Mouse (Mus musculus): ENCODE results near the gene Magi2. TPM values are rescaled to one million over a fixed set of nuclear protein-coding genes. Genes with fewer than 3 reads are reported as not detected.

The Magi2 gene
- polyA plus RNA-seq, 1 experiment from 2014 or later: 5.0 TPM

DNA sequence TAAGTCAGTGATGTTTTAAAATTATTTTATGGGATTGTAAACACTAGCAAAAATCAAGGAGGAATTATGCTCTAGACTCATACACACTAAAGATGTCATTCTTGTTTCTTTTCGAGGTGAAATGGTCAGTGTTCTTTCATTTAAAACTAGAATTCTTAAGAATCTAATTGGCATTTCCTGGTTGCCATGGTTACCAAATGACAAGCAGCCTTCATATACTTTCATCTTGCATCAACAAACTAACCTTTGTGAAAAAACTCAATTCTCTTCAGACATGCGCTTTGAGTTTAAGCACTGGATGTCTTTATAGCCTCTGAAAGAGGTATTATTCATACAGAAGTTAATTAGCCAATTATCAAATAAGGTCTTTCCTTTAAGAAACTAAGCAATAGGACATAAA lies 830.0 kb downstream of the Magi2 start:
- Histone ChIP-seq H3K36me3 (no peaks in the 10 kb centered on the region), H3K4me2 (no peak overlapping the region), H3K9ac (no peak overlapping the region), H3K27ac (no peak overlapping the region), H3K4me3 (replicated peaks) (no peak overlapping the region), H3K9me3 (no peaks in the 10 kb centered on the region), H3K27me3 (replicated peaks) (no peaks in the 10 kb centered on the region), H3K4me1 (no peaks in the 10 kb centered on the region)
- no peak for ATAC-seq (ENCODE audit: insufficient read depth, low FRiP score, low read depth)
- 65% methylated on average over 2 of the region's 2 CpGs for WGBS

DNA sequence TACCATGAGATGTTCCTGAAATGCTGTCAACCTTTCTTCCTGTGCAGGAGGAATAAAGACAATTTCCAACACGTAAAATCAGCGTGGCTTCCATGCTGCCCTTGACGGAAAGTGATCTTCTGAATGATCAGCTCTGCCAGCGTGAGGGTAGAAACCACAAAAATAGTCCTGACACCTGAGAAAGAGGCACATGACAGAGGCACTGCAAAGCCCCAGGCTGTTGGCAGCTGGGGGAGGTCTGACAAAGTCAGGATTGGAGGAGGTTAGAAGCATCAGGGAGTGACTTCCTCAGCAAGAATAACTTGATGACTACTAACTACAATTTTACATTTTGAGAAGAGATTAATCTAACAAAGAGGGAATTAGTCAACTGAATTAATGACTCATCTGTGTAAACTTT lies 835.2 kb downstream of the Magi2 start:
- H3K4me2 ChIP-seq: no peak overlapping the region
- H3K27ac ChIP-seq: no peak overlapping the region
- no peak for ATAC-seq (ENCODE audit: insufficient read depth, low FRiP score, low read depth)
- H3K27me3 ChIP-seq (replicated peaks): no peaks in the 10 kb centered on the region
- no peak overlapping the region for H3K9ac ChIP-seq
- H3K9me3 ChIP-seq: no peaks in the 10 kb centered on the region
- no peaks in the 10 kb centered on the region for H3K4me1 ChIP-seq
- no peaks in the 10 kb centered on the region for H3K36me3 ChIP-seq
- WGBS: 65% methylated on average over 4 of the region's 4 CpGs
- no peak overlapping the region for H3K4me3 ChIP-seq (replicated peaks)

DNA sequence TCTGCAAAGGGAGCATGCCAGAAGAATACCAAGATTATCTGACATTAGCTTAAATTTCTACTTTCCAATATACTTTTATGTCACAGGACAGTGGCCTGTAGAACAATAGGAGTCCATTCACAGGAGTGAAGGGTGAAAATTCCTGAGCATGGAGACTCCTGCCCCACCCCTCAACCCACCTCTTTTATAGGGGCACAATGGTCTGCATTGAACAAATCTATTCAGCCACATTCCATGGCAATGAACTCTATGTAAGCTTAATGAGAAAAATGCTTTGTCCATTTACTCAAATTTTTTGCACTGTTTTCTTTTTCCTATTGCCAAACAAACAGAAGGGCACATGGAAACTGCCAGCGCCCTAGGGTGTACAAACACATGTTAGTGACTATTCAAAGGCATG lies 838.2 kb downstream of the Magi2 start:
- H3K4me2 ChIP-seq: no peak overlapping the region
- H3K4me3 ChIP-seq (replicated peaks): no peak overlapping the region
- H3K9me3 ChIP-seq: no peaks in the 10 kb centered on the region
- H3K27ac ChIP-seq: no peak overlapping the region
- no peaks in the 10 kb centered on the region for H3K4me1 ChIP-seq
- 83% methylated on average over 1 of the region's 1 CpGs for WGBS
- no peak overlapping the region for H3K9ac ChIP-seq
- no peak for ATAC-seq (ENCODE audit: insufficient read depth, low FRiP score, low read depth)
- H3K36me3 ChIP-seq: no peaks in the 10 kb centered on the region
- H3K27me3 ChIP-seq (replicated peaks): no peaks in the 10 kb centered on the region

DNA sequence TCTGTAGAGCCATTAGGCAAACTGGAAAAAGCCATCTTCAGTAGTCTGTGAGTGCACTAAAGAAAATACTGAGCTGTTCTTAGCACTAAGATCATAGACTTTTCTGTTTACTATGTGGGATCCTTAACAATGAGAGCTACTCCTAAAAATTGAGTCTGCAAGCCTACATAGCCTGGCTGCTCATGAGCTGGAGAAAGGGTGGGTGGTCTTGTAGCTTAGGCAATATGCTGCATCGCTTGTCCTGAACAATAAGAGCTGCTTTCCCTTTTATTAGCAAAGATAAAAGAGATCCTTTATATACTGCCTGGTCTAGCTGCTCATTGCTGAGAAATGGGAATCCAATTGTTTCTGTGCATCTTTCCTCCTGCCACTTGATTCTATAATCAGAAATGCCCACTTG lies 841.7 kb downstream of the Magi2 start:
- Histone ChIP-seq H3K9ac (no peak overlapping the region), H3K4me2 (no peak overlapping the region), H3K27me3 (replicated peaks) (no peaks in the 10 kb centered on the region), H3K4me3 (replicated peaks) (no peak overlapping the region), H3K4me1 (no peaks in the 10 kb centered on the region), H3K27ac (no peak overlapping the region), H3K36me3 (no peaks in the 10 kb centered on the region), H3K9me3 (no peaks in the 10 kb centered on the region)
- no peak for ATAC-seq (ENCODE audit: insufficient read depth, low FRiP score, low read depth)
- WGBS: 80% methylated on average over 1 of the region's 1 CpGs

DNA sequence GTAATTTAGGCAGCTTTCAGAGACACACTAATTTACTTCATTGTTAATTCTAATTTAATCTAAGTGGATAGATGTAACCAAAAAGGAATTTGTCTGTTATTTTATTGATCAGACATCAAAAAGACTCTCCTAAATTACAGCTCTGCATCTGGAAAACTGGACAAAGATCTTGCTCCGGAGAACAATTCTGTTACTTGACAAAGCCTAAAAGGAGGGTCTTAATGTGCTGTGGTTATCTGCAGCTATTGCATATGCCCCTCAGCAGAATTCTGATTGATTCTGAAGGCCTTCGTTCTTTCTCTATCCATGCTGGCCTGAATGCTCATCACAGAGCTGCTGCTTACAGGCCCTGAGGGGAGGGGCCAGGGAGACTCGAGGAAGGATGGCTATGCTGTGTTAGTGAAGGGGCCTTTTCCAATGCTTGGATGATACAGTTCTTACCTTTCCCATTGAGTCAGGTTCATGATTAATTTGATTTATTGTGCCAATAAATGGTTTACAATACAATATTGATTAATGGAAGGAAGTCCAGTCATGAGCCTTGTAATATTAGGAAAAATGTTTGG lies 842.2 kb downstream of the Magi2 start:
- no peaks in the 10 kb centered on the region for H3K27me3 ChIP-seq (replicated peaks)
- no peak overlapping the region for H3K4me2 ChIP-seq
- no peak for ATAC-seq (ENCODE audit: insufficient read depth, low FRiP score, low read depth)
- H3K4me1 ChIP-seq: no peaks in the 10 kb centered on the region
- H3K27ac ChIP-seq: no peak overlapping the region
- no peaks in the 10 kb centered on the region for H3K36me3 ChIP-seq
- 59% methylated on average over 3 of the region's 3 CpGs for WGBS
- H3K4me3 ChIP-seq (replicated peaks): no peak overlapping the region
- H3K9me3 ChIP-seq: no peaks in the 10 kb centered on the region
- H3K9ac ChIP-seq: no peak overlapping the region

DNA sequence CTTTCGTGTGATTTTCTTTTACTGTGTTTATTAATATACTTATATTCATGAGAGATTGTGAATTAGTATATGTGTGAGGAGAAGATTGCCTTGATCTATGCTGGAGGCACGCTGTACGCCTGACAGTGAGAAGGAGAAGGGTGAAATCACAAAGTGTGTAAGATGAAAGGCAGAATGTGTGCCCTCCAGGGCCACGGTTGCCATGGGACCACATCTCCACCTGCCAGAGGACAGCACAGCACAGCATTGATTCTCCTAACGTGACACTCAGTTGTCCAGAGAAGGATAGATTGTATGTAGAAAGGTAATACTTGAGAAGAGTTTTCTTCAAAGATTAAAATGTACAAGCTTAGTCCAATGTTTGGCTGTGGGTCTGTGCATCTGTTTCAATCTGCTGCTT lies 847.3 kb downstream of the Magi2 start:
- Histone ChIP-seq H3K36me3 (no peaks in the 10 kb centered on the region), H3K4me3 (replicated peaks) (no peak overlapping the region), H3K9ac (no peak overlapping the region), H3K4me2 (no peak overlapping the region), H3K9me3 (no peaks in the 10 kb centered on the region), H3K27ac (no peak overlapping the region), H3K4me1 (no peaks in the 10 kb centered on the region), H3K27me3 (replicated peaks) (no peaks in the 10 kb centered on the region)
- WGBS: 81% methylated on average over 5 of the region's 5 CpGs
- no peak for ATAC-seq (ENCODE audit: insufficient read depth, low FRiP score, low read depth)

DNA sequence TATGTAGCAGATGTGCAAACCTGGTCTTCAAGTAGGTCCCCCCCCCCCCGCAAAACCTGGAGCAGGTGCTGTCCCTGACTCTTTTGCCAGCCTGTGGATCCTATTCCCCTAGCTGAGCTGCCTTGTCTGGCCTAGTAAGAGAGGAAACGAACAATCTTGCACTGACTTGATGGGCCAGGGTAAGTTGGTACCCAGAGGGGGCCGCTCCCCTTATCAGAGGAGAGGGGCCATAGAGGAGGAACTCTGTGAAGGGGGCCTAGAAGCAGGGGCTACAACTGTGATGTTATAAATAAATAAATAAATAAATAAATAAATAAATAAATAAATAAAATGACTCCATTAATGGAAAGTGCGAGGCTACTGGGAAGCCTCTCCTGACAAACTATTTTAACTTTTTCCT lies 848.0 kb downstream of the Magi2 start:
- no peaks in the 10 kb centered on the region for H3K36me3 ChIP-seq
- H3K27me3 ChIP-seq (replicated peaks): no peaks in the 10 kb centered on the region
- H3K9me3 ChIP-seq: no peaks in the 10 kb centered on the region
- H3K4me3 ChIP-seq (replicated peaks): no peak overlapping the region
- WGBS: 83% methylated on average over 4 of the region's 4 CpGs
- no peaks in the 10 kb centered on the region for H3K4me1 ChIP-seq
- ATAC-seq (ENCODE audit: insufficient read depth, low FRiP score, low read depth): no peak
- H3K4me2 ChIP-seq: no peak overlapping the region
- H3K9ac ChIP-seq: no peak overlapping the region
- no peak overlapping the region for H3K27ac ChIP-seq

DNA sequence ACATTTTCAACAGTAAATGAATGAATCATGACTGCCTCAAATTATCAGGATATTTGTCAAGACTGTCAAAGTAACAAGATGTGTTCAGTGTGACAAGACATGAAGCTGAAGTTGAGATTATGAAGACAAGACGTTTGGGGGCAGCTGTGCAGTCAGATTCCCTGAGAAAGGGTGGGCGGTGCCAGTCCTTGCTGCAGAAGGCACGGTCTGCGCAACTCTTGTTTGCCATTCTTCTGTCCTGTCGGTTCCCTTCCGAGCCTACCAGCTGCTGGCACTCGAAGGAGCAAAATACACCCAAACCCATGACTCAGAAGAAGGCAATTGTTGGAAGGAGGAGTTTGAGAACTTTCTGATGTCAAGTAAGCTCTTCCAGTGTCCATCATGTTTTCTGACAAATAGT lies 852.1 kb downstream of the Magi2 start:
- no peaks in the 10 kb centered on the region for H3K36me3 ChIP-seq
- WGBS: 71% methylated on average over 7 of the region's 7 CpGs
- no peak overlapping the region for H3K9ac ChIP-seq

DNA sequence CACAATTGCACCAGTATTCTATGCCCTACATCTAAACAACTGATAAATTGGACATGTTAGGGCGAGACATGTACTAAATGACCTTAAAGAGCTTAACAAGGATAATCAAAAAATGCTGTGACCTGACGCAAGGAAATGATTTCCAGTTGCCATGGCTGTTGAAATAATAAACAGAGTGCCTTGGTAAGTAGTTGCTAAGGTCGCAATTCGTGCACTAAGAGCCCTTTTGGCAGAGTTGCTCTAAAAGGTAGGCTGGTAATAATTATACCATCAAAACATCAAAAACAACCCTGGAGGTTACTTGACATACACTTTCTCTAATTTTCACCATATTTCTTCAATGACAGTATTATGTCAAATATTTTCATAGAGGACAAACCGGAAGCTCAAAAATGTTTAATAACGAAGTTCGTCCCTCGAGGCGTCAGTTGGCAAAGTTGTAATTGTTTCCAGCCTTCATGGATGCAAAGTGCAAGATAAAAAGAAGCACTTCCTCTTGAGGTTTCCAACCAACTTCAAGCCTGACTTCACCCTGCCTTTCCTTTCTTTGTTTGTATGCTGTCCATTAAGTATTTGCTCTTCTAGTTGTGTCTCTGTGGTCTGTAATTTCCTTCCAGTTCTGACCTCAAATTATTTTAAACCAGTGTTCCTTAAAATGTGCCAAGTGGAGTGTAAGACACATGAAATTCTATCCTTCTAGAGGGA lies 853.9 kb downstream of the Magi2 start:
- ATAC-seq (ENCODE audit: insufficient read depth, low FRiP score, low read depth): no peak
- Histone ChIP-seq H3K27ac (no peak overlapping the region), H3K9ac (no peak overlapping the region), H3K4me1 (no peaks in the 10 kb centered on the region), H3K27me3 (replicated peaks) (no peaks in the 10 kb centered on the region), H3K4me2 (no peak overlapping the region), H3K9me3 (no peaks in the 10 kb centered on the region), H3K36me3 (no peaks in the 10 kb centered on the region), H3K4me3 (replicated peaks) (no peak overlapping the region)
- 77% methylated on average over 9 of the region's 9 CpGs for WGBS

More for the DNA sequence above, 852.1 kb downstream of the Magi2 start:
- Histone ChIP-seq H3K9me3 (no peaks in the 10 kb centered on the region), H3K4me2 (no peak overlapping the region), H3K4me1 (no peaks in the 10 kb centered on the region), H3K27me3 (replicated peaks) (no peaks in the 10 kb centered on the region), H3K27ac (no peak overlapping the region), H3K4me3 (replicated peaks) (no peak overlapping the region)
- no peak for ATAC-seq (ENCODE audit: insufficient read depth, low FRiP score, low read depth)

DNA sequence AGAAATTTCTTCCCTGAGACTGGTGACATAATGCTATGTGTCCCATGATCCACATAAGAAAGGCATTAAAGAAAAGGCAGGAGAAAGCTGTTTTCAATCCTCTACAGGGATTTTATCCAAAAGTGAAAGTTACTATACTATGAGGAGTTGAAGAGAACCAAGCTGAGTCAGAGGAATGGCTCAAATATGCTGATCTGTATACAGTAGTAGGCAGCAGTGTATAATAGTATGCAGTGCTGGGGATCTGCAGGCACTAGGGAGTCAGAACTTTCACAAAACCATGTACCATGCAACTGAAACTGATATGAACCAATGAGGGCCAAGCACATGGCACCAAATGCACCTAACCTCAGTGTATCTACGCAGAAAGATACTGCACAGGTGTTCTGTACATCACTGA lies 855.5 kb downstream of the Magi2 start:
- WGBS: 81% methylated on average over 1 of the region's 1 CpGs
- Histone ChIP-seq H3K27me3 (replicated peaks) (no peaks in the 10 kb centered on the region), H3K27ac (no peak overlapping the region), H3K9me3 (no peaks in the 10 kb centered on the region), H3K4me2 (no peak overlapping the region), H3K4me1 (no peaks in the 10 kb centered on the region), H3K36me3 (no peaks in the 10 kb centered on the region), H3K4me3 (replicated peaks) (no peak overlapping the region), H3K9ac (no peak overlapping the region)
- ATAC-seq (ENCODE audit: insufficient read depth, low FRiP score, low read depth): no peak

DNA sequence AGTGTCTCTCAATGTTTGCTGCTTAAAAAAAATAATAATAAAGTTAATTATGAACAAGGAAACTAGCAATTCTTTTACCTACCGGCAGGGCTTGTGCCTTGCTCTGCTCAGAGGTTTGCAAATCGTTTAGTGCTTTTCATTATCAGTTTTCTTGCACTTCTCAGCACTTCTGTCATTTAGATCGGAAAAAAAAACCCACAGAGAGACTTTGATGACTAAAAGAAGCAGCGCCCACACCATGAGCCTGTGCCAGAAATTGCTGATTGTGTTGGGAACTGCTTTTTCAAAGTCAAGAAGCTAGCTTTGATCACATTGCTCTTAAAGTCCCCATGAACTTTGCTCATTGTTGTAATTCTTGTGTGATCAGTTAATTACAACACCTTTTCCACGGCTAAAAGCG lies 860.2 kb downstream of the Magi2 start:
- WGBS: 71% methylated on average over 6 of the region's 6 CpGs
- no peaks in the 10 kb centered on the region for H3K9me3 ChIP-seq
- no peaks in the 10 kb centered on the region for H3K27me3 ChIP-seq (replicated peaks)
- no peak for ATAC-seq (ENCODE audit: insufficient read depth, low FRiP score, low read depth)
- H3K27ac ChIP-seq: no peak overlapping the region
- H3K4me3 ChIP-seq (replicated peaks): no peak overlapping the region
- no peak overlapping the region for H3K4me2 ChIP-seq
- H3K36me3 ChIP-seq: no peaks in the 10 kb centered on the region
- H3K9ac ChIP-seq: no peak overlapping the region
- H3K4me1 ChIP-seq: no peaks in the 10 kb centered on the region

DNA sequence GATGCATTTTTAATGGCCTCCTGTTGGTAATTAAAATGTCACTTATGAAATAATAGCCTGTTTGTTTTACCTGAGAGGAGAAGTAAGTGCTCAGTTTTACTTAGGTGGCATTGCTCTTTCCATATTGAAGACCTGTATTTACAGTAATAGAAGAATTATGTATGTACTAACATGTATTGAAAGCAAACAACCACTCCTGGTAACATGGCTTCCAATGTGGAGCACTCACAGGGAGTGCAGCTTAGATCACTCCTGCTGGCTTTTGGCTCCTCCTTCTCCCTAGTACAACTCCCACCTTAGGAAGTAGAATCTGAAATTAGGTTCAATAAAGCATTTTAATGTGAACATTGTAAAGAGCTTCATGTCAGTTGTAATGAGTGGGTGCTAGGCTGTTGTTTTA lies 877.0 kb downstream of the Magi2 start:
- no peak for ATAC-seq (ENCODE audit: insufficient read depth, low FRiP score, low read depth)
- Histone ChIP-seq H3K36me3 (no peaks in the 10 kb centered on the region), H3K27me3 (replicated peaks) (no peaks in the 10 kb centered on the region), H3K9me3 (no peaks in the 10 kb centered on the region), H3K9ac (no peak overlapping the region), H3K4me3 (replicated peaks) (no peak overlapping the region), H3K4me2 (no peak overlapping the region), H3K4me1 (no peaks in the 10 kb centered on the region), H3K27ac (no peak overlapping the region)

DNA sequence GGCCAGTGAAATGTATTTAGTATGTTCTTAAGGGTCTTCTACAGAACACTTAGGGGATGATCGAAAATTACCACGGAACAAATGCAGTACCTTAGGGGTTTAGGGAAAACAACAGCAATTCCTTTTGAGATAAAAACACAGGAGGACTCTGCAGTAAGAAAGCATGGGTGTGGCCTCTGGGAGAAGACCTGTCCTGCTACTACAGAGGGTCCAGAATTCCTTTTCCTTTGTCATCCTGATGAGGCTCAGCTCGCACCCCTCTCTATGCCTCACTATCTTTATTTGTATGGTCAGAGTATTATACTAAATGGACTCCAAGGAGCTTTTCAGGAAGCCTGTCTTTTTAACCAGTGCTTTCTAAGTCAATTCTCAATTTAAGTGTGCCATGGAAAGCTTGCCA lies 877.7 kb downstream of the Magi2 start:
- no peak for ATAC-seq (ENCODE audit: insufficient read depth, low FRiP score, low read depth)
- Histone ChIP-seq H3K9me3 (no peaks in the 10 kb centered on the region), H3K4me3 (replicated peaks) (no peak overlapping the region), H3K36me3 (no peaks in the 10 kb centered on the region), H3K9ac (no peak overlapping the region), H3K4me2 (no peak overlapping the region), H3K4me1 (no peaks in the 10 kb centered on the region), H3K27ac (no peak overlapping the region), H3K27me3 (replicated peaks) (no peaks in the 10 kb centered on the region)
- WGBS: 51% methylated on average over 3 of the region's 3 CpGs
